Mouse (Mus musculus) liver, embryonic 14.5 days (tissue): ENCODE measurements around the gene Trim56. TPM values are rescaled to one million over a fixed set of nuclear protein-coding genes. Genes with fewer than 3 reads are reported as not detected.

ENCODE experiments used
- ATAC-seq: fragments of 200-750 bp; cut with Nextera tagmentation; 2 replicates; pipeline ENCODE4 v1.8.0; 2017; ENCODE audit warnings: moderate number of reproducible peaks, mild to moderate bottlenecking, moderate library complexity; ENCODE audit not compliant: insufficient read depth
- DNase-seq, 3 experiments: peaks; one replicate each; pipeline ENCODE4 v3.0.0-alpha.2; 2012 to 2013; ENCODE audit warnings: low read depth in 3 of 3, low spot score in 3 of 3
- H3K27ac ChIP-seq: fragments of 300-500 bp; sonication (generic); 2 replicates; pipeline ENCODE4 v1.5.1; 2014; ENCODE audit warnings: moderate library complexity, mild to moderate bottlenecking, control low read depth, inconsistent platforms
- H3K27me3 ChIP-seq: fragments of 300-500 bp; sonication (generic); 2 replicates; pipeline ENCODE4 v1.6.1; 2014; ENCODE audit warnings: mild to moderate bottlenecking, low read length, moderate library complexity; ENCODE audit not compliant: control insufficient read depth, insufficient read depth
- H3K36me3 ChIP-seq: fragments of 300-500 bp; sonication (generic); replicated peaks from 2 replicates; pipeline ENCODE4 v1.6.1; 2014; ENCODE audit warnings: low read depth; ENCODE audit not compliant: control insufficient read depth, insufficient read depth
- H3K4me1 ChIP-seq, 2 experiments: fragments of 200-500 bp in 1 of 2; fragments of 300-500 bp in 1 of 2; sonication (generic) in 1 of 2; replicated peaks; 2 replicates each; pipeline ENCODE4 v1.6.1; 2012 to 2014; ENCODE audit warnings: antibody characterized with exemption in 1 of 2, inconsistent platforms in 1 of 2, low read length in 1 of 2; ENCODE audit not compliant: control insufficient read depth in 2 of 2, insufficient read depth in 2 of 2
- H3K4me2 ChIP-seq: fragments of 300-500 bp; sonication (generic); 2 replicates; pipeline ENCODE4 v1.6.1; 2014; ENCODE audit warnings: low read depth, mild to moderate bottlenecking, control low read depth, moderate library complexity
- H3K4me3 ChIP-seq, 2 experiments: fragments of 200-500 bp in 1 of 2; fragments of 300-500 bp in 1 of 2; sonication (generic) in 1 of 2; 2 replicates each; pipeline ENCODE4 v1.5.1; 2012 to 2014; ENCODE audit warnings: low read depth in 2 of 2, low read length in 2 of 2, mild to moderate bottlenecking in 2 of 2, control low read depth in 1 of 2, inconsistent platforms in 1 of 2, moderate library complexity in 1 of 2; ENCODE audit not compliant: insufficient read depth in 1 of 2
- H3K9ac ChIP-seq: fragments of 300-500 bp; sonication (generic); replicated peaks from 2 replicates; pipeline ENCODE4 v1.6.1; 2014; ENCODE audit warnings: mild to moderate bottlenecking, control low read depth, moderate library complexity
- H3K9me3 ChIP-seq: fragments of 300-500 bp; sonication (generic); 2 replicates; pipeline ENCODE4 v1.6.1; 2016; ENCODE audit warnings: low read length, mixed read lengths; ENCODE audit not compliant: control insufficient read depth
- CTCF ChIP-seq: IDR thresholded peaks from 2 replicates; pipeline ENCODE4 v1.5.1; 2016; ENCODE audit warnings: antibody characterized with exemption, low read depth, control low read depth
- EP300 ChIP-seq: IDR thresholded peaks from 2 replicates; pipeline ENCODE4 v1.6.1; 2016; ENCODE audit warnings: antibody characterized with exemption, low read depth
- WGBS: fragments of 180-500 bp; shearing (Covaris S2); extraction: QIAGEN DNeasy Blood & Tissue Kit; methylation state at CpG from one replicate; pipeline ENCODE4 v1.1.7; 2014; ENCODE audit not compliant: insufficient replicate concordance; 5-methylcytosine and 5-hydroxymethylcytosine counted together
- polyA plus RNA-seq, 2 experiments: library from polyadenylated mRNA; depleted of rRNA in 1 of 2; stranded (reverse) in 1 of 2; unstranded in 1 of 2; fragments of >200 nt; fragmentation: Nextera tagmentation in 1 of 2; extraction: Ambion mirVana in 1 of 2; gene quantifications; 2 replicates each; pipeline versions ENCODE4 v1.2.1 to v1.2.3; 2012 to 2014

Gene Trim56
- polyA plus RNA-seq, 2 experiments = 5.4 to 7.8 TPM

GRCm38 (mm10) chr5:137085731-137086130 lies 30.3 kb downstream of the Trim56 start:
- ATAC-seq (no peak), DNase-seq (no peak)

GRCm38 (mm10) chr5:137085021-137085420 lies 31.0 kb downstream of the Trim56 start:
- DNase-seq (peak in 2 of 3 experiments; percentile 35 to 45), ATAC-seq (peak; percentile 90)

More at GRCm38 (mm10) chr5:137085731-137086130, 30.3 kb downstream of the Trim56 start:
- 72% methylated on average over 3 of the region's 3 CpGs for WGBS
- H3K27me3 ChIP-seq = no peaks in the 10 kb centered on the region
- no peak overlapping the region for H3K9ac ChIP-seq
- peak overlapping the region; percentile 63 for H3K27ac ChIP-seq
- no peaks in the 10 kb centered on the region for H3K36me3 ChIP-seq
- TF ChIP-seq CTCF = no peak
- no peak for TF ChIP-seq EP300
- no peaks in the 10 kb centered on the region for H3K9me3 ChIP-seq
- no peak overlapping the region for H3K4me3 ChIP-seq
- peaks cover 11 to 15% of the 10 kb centered on the region in 2 experiments for H3K4me1 ChIP-seq
- no peak overlapping the region for H3K4me2 ChIP-seq

GRCm38 (mm10) chr5:137083051-137083450 lies 33.0 kb downstream of the Trim56 start:
- no peaks in the 10 kb centered on the region for H3K9me3 ChIP-seq
- H3K4me2 ChIP-seq = no peak overlapping the region
- DNase-seq = no peak
- no peak overlapping the region for H3K9ac ChIP-seq
- H3K36me3 ChIP-seq = no peaks in the 10 kb centered on the region
- no peaks in the 10 kb centered on the region for H3K27me3 ChIP-seq
- TF ChIP-seq EP300 (no peak), CTCF (no peak)
- H3K27ac ChIP-seq = no peak overlapping the region
- 74% methylated on average over 4 of the region's 4 CpGs for WGBS
- H3K4me1 ChIP-seq = peaks cover 11 to 21% of the 10 kb centered on the region in 2 experiments
- H3K4me3 ChIP-seq = no peak overlapping the region
- ATAC-seq = no peak

More at GRCm38 (mm10) chr5:137085021-137085420, 31.0 kb downstream of the Trim56 start:
- WGBS = 15% methylated on average over 6 of the region's 6 CpGs
- H3K4me3 ChIP-seq = no peak overlapping the region
- H3K4me1 ChIP-seq = peaks cover 11 to 15% of the 10 kb centered on the region in 2 experiments
- no peaks in the 10 kb centered on the region for H3K9me3 ChIP-seq
- no peaks in the 10 kb centered on the region for H3K36me3 ChIP-seq
- peak overlapping the region; percentile 63 for H3K27ac ChIP-seq
- no peak for TF ChIP-seq CTCF
- TF ChIP-seq EP300 = peak; percentile 67
- peak overlapping the region; percentile 28; the same call in 1 of the 2 replicates for H3K4me2 ChIP-seq
- peak overlapping the region; percentile 27; the same call in 1 of the 2 replicates for H3K9ac ChIP-seq
- H3K27me3 ChIP-seq = no peaks in the 10 kb centered on the region

GRCm38 (mm10) chr5:137079849-137080248 lies 36.2 kb downstream of the Trim56 start:
- 40% methylated on average over 5 of the region's 5 CpGs for WGBS
- ATAC-seq = no peak

GRCm38 (mm10) chr5:137078616-137079015 lies 37.4 kb downstream of the Trim56 start:
- TF ChIP-seq CTCF (no peak), EP300 (no peak)
- no peaks in the 10 kb centered on the region for H3K36me3 ChIP-seq
- H3K9me3 ChIP-seq = no peaks in the 10 kb centered on the region
- DNase-seq (no peak), ATAC-seq (no peak)
- H3K27ac ChIP-seq = no peak overlapping the region
- no peaks in the 10 kb centered on the region for H3K27me3 ChIP-seq
- no peak overlapping the region for H3K9ac ChIP-seq
- H3K4me2 ChIP-seq = no peak overlapping the region
- peaks cover 2 to 21% of the 10 kb centered on the region in 2 experiments; a peak in 3 of 4 replicates for H3K4me1 ChIP-seq
- 48% methylated on average over 6 of the region's 6 CpGs for WGBS
- H3K4me3 ChIP-seq = no peak overlapping the region

More at GRCm38 (mm10) chr5:137079849-137080248, 36.2 kb downstream of the Trim56 start:
- no peaks in the 10 kb centered on the region for H3K36me3 ChIP-seq
- no peaks in the 10 kb centered on the region for H3K9me3 ChIP-seq
- no peak overlapping the region for H3K4me3 ChIP-seq
- H3K27me3 ChIP-seq = no peaks in the 10 kb centered on the region
- H3K9ac ChIP-seq = no peak overlapping the region
- H3K4me2 ChIP-seq = no peak overlapping the region
- TF ChIP-seq CTCF (no peak), EP300 (no peak)
- H3K4me1 ChIP-seq = peaks cover 8 to 25% of the 10 kb centered on the region in 2 experiments
- DNase-seq = no peak
- H3K27ac ChIP-seq = no peak overlapping the region
